Mouse (Mus musculus): ENCODE data around the gene Prr29.

DNA sequence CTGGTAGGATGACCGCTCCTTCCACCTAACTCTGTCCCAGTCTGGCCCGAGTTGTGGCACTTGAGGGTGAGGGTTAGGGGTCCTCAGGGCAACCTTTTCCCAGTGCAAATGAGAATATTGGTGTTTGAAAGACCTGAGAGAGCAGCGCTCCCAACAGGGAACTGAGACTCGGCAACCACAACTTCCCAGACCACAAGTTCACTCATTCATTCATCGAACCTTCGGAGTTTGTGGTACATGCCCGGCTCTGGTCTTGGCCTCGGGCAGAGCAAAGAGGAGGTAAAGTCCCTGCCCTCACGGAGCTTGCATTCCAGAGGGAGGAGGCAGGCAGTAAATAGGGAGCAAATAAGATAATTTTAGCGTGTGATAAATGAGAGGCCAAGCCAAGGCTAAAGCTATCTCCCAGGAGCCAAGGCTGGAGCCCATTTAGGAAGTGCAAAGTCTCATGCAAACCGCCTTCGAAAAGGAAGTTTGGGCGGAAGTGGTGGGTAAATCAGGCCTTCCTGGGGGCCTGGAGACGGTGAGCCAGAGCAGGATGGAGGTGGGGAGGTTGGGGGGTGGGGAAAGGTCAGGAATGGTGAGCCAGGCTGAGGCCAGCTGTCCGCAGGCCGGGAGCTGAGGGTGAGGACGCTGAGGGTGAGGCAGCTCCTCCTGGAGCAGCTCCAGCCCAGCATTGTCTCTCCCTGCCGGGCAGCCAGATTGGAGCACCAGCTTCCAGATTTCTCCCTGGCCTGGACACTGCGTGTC lies 9.7 kb upstream of the Prr29 start:
- TF ChIP-seq POLR2A (IDR thresholded peaks at IDR 0.05; ENCODE audit: extremely low read depth, insufficient read depth, low read length), result no peak
- TF ChIP-seq CTCF (IDR thresholded peaks at IDR 0.05; ENCODE audit: low read depth, low read length), result no peak
